Mouse (Mus musculus) urinary bladder, adult 18-20 months (tissue): Measurements from ENCODE around the gene Aplp2.

Experiments
- DNase-seq, 2 experiments: peaks; one replicate each; pipeline ENCODE4 v3.0.0; 2022; ENCODE audit warnings: low spot score in 2 of 2, mixed read lengths in 2 of 2

Aplp2 gene

DNA sequence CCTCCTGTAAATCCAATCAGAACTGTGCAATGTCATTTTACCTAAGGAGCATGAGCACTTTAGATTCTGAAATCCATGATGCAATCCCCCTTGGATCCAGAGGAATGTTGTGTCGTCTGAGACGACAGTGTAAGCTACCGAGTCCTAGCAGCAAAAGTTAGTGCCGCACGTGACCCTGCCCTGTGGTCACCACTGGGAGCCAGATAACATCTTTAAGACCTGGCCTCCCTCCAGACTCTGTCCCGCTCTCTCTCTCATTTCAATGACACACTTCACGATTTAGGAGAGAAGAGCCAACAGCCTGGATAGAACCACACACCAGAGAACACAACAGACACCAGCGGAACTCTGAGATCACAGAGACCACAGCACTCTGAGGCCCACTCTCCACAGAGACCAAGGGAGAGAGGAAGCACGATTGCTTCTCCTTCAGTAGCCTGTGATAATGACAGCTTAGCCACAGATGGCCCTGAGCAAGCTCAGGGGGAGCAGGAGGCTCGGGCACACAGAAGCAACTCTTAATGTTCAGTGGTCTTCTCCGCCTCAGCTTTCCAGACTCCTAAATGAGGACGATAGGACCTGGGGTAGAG lies 83.6 kb downstream of the Aplp2 start:
- peak in 1 of 2 experiments; percentile 41 for DNase-seq

DNA sequence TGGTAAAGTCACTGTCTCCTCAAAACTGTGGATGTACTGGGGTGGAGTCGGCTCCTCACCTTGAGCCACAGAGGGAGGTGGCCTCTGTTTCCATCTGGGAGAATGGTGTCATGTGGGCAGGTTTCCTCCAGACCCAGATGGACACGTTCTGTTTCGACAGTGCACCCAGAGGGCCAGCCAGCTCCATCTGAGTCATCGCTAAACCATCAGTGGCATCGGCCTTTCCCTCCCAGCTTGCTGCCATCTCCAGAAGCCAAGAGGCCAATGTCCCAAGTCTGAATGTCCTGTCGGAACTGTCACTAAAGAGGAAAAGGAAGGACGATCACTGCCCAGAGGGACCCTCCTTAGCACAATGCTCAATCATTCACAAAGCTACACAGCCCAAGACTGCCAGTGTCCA lies 85.5 kb downstream of the Aplp2 start:
- no peak for DNase-seq

DNA sequence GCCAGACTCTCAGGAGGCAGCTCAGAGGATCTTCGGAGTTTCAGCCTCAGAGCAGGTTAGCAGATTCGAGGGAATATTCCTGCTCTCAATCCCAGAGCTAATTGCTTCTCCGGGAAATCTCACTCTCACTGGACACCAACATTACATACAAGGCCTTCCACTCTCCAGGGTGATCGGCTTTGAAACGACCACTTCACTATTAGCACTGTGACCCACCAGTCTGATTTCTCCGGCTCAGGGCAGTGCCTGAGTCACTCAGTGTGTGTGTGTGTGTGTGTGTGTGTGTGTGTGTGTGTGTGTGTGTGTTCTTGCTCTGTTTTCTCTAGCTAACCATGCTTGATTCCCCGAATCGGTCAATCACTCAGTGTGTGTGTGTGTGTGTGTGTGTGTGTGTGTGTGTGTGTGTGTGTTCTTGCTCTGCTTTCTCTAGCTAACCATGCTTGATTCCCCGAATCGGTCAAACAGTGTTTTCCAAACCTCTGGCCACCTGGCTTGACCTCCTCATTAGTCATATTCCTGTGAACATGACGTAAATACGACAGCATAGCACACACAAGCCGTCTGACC lies 89.1 kb downstream of the Aplp2 start:
- DNase-seq = no peak

DNA sequence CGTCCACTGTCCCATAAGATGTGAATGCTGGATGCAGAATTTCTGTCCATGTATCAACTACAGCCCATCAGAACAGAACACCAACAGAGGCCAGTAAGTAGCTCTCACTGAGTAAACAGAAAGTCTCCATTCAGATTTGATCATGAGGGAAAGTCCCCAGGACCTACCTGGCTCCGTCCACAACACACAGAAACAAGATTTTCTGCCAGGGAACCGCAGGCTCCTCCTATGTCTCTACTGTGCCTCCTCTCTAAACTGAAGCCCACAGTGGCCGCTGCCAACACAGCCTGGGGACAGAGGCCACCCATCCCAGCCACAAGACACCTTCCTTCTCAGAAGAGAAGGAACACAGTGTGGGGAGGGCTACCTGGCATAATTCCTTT lies 91.1 kb downstream of the Aplp2 start:
- DNase-seq = no peak

DNA sequence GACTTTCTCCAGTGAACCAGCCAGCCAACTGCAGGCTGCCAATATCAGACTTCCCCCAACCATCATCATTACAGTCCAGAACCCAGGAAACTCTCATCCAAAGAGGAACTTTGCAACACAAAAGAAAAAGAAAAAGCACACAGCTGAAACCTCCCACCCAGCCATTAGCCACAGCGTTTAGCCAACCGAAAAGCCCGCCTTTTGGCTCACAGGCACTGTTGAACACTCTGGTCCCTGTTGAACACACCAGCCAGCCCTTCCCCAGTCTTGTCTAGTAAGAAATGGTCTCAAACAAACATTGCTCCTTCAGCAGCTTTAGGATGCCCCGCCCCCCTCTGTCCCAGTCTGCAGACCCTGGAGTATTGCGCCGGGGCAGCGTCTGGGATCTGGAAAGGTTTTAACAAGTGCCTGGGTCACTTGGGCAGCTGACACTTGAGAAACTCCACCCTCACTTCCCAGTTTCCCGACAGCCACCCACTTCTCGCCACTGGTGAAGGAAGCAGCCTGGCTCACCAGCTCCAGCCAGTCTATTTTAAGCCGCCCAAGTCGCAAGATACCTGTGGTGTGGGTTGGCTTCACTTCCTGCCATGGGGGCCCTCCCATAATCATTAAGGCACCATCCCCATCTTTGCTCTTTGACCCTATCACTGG lies 91.6 kb downstream of the Aplp2 start:
- no peak for DNase-seq

DNA sequence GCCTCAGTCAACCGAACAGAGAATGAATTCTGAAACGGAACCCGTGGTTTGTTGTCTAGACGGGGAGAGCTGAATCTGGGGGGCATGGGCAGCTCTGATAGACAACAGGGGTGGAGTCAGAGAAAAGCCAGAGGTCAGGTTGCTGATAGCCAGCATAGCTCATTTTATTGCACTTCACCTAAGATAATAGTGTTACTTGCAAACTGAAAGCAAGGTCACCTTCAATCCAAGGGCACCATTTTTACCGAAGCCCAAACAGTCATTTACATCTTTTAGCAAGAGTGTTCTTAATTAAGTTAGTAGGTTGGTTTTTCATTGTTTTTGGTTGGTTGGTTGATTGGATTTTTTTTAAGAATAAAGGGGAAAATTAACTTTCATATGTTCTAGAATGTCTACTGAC lies 92.2 kb downstream of the Aplp2 start:
- no peak for DNase-seq

DNA sequence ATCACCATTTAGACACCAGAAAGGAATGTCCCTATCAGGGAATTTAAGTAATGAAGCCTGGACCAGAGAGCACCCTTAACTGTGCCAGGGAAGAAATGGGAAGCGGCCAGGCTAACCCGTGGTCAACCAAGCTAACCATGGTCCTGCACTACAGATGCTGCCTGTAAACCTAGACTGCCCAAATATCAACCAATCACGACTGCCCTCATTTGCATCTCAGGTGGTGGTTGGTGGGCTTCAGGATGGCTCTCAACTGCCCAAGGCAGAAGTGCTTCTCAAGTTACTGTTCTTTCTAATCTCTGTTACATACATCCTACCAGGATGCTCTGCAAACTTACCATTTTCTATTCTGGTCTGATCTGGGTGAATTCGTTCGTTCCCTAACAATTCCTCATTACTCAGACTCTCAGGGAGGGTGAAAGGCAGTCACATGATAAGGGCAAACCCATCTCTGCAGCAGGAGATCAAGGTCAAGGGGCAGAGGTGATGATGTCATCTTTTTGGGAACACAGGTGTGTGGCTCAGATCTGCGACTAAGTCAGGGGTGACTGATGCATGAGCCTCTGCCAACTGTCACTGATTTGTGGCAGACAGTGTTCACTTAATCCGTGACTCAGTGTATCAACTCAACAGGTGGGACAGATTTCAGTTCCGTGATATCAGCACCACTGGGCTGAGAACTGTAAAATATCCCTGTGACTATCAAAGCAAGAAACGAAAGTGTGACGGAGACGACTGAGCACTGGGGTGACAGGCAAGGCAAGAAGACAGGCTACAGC lies 92.9 kb downstream of the Aplp2 start:
- DNase-seq = no peak

DNA sequence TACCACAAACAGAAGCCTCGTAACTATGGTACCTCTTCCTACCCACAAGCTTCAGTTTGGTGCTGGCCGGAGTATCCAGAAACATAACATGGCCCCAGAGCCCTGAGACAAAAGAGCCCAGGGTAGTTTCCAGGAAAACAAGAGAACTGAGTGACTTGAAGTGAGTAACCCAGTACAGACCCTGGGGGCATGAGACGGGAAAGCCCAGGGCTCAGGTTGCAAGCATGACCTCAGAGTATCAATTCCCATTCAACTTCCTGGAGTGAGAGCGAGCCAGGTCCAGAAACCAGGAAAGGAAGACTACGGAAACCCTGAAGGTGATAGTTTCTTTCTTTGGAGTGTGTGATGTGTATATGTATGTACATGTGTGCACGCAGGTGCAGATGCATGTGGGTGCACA lies 94.1 kb downstream of the Aplp2 start:
- no peak for DNase-seq

DNA sequence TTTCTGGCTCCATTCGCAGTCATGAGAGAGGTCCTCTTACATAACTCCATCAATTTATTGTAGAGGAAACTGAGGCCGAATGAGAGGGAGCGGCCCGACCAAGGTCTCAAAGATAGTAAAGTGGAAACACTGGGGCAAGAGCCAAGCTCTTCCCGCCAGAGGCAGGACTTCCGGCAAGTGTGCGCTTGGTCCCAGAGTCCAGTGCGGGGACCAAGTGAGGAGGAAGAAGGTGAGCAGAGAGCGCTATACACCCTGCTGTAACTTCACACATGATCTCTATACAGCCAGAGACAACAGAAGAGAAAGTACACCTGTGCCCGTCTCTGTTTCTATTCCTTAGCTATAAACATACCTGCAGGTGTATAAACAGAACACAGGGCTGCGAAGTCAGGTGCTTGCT lies 94.5 kb downstream of the Aplp2 start:
- DNase-seq = no peak

DNA sequence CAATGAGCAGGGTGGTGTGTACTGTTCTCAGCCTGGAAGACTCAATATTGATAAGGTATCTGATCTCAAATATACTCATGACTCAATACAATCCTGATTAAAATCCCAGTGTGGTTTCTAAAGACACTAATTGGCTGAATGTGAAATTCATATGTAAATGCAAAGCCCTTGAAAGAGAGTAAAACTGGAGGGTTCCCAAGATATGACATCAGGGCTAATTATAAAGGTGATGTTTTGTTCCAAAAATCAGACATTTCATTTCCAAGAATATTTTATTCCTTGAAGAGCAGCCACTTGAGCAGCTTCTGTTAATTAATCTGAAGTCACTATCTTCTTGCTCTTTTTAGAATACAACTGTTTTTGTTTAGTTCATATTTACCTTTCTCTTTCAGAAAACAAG lies 96.0 kb downstream of the Aplp2 start:
- DNase-seq = no peak

DNA sequence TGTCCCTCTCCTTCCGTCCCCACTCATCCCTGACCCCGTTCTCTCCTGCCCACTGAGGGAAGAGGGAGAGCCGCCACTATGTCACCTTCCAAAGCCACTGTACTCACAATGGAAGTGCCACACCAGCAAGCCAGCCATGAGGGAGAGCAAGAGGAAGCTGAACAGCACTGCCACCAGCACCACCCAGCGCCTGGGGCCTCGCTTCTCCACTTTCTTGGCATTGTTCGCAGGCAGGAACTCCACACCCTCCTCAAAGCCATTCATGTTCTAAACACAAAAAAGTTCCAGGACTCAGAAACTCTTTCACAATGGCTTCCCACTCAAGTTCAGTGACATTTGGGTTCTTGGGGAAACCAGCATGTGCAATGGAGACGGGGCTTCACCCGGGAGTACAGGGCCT lies 103.2 kb downstream of the Aplp2 start:
- no peak for DNase-seq
